Mouse (Mus musculus) intestine, postnatal 0 days (tissue): ENCODE results near the gene Phkg1. TPM values are rescaled to one million over a fixed set of nuclear protein-coding genes. Genes with fewer than 3 reads are reported as not detected.
"Not testable (repeated sequence)": the region's sequence is repeated elsewhere in the genome, so short reads cannot be mapped to it uniquely, and the experiment has no call there.

Source experiments
- ATAC-seq: fragments of 200-750 bp; cut with Nextera tagmentation; 2 replicates; pipeline ENCODE4 v1.8.0; 2017; ENCODE audit warnings: mild to moderate bottlenecking, moderate TSS enrichment, moderate library complexity
- H3K27ac ChIP-seq: fragments of 300-500 bp; sonication (generic); 2 replicates; pipeline ENCODE4 v1.5.1; 2014; ENCODE audit warnings: mild to moderate bottlenecking, low read depth, low read length, moderate library complexity
- H3K27me3 ChIP-seq: fragments of 300-500 bp; sonication (generic); replicated peaks from 2 replicates; pipeline ENCODE4 v1.6.1; 2014; ENCODE audit warnings: low read length, mixed read lengths; ENCODE audit not compliant: control insufficient read depth, insufficient read depth
- H3K36me3 ChIP-seq: fragments of 300-500 bp; sonication (generic); 2 replicates; pipeline ENCODE4 v1.6.1; 2014; ENCODE audit warnings: mild to moderate bottlenecking, moderate library complexity; ENCODE audit not compliant: control insufficient read depth, insufficient read depth
- H3K4me1 ChIP-seq: fragments of 300-500 bp; sonication (generic); replicated peaks from 2 replicates; pipeline ENCODE4 v1.6.1; 2014; ENCODE audit warnings: antibody characterized with exemption, low read length, mixed read lengths; ENCODE audit not compliant: control insufficient read depth, insufficient read depth
- H3K4me2 ChIP-seq: fragments of 300-500 bp; sonication (generic); replicated peaks from 2 replicates; pipeline ENCODE4 v1.6.1; 2014; ENCODE audit warnings: low read depth, mild to moderate bottlenecking, moderate library complexity
- H3K4me3 ChIP-seq: fragments of 300-500 bp; sonication (generic); 2 replicates; pipeline ENCODE4 v1.5.1; 2014; ENCODE audit warnings: low read depth, low read length
- H3K9ac ChIP-seq: fragments of 300-500 bp; sonication (generic); 2 replicates; pipeline ENCODE4 v1.6.1; 2014; ENCODE audit warnings: mild to moderate bottlenecking, low read depth, low read length
- H3K9me3 ChIP-seq: fragments of 300-500 bp; sonication (generic); 2 replicates; pipeline ENCODE4 v1.6.1; 2016; ENCODE audit warnings: mixed run types; ENCODE audit not compliant: control insufficient read depth
- CTCF ChIP-seq: sonication (generic); IDR thresholded peaks from 2 replicates; pipeline ENCODE4 v1.5.1; 2016; ENCODE audit warnings: low read depth, mild to moderate bottlenecking, control low read depth, antibody characterized with exemption, moderate library complexity
- WGBS: fragments of 180-500 bp; shearing (Covaris S2); extraction: QIAGEN DNeasy Blood & Tissue Kit; methylation state at CpG from one replicate; pipeline ENCODE4 v1.1.7; 2014; 5-methylcytosine and 5-hydroxymethylcytosine counted together
- polyA plus RNA-seq: library from polyadenylated mRNA; unstranded; fragments of >200 nt; fragmentation: Nextera tagmentation; extraction: Ambion mirVana; gene quantifications from 2 replicates; pipeline ENCODE4 v1.2.1, GENCODE M21; 2015

The Phkg1 gene
- not detected in 2 replicates for polyA plus RNA-seq

GRCm38 (mm10) chr5:129898449-129898848, at the start of gene Phkg1:
Phkg1 (minus strand) TSS chr5:129898549.
- Histone ChIP-seq H3K4me2 (no peak within 1 kb of the TSS), H3K9me3 (no peaks in the 10 kb centered on the region), H3K27ac (no peak within 1 kb of the TSS), H3K36me3 (no peaks in the 10 kb centered on the region), H3K9ac (no peak within 1 kb of the TSS), H3K27me3 (no peaks in the 10 kb centered on the region), H3K4me3 (no peak within 1 kb of the TSS), H3K4me1 (0 out of 2 replicates have a peak, but pooled peaks cover 3% of the 10 kb centered on the region)
- 95% methylated on average over 1 of the region's 1 CpGs for WGBS
- ATAC-seq = no peak
- no peak for TF ChIP-seq CTCF

- Histone ChIP-seq H3K36me3 (peaks cover 7% of the 10 kb centered on the region; the same call in 1 of the 2 replicates), H3K9me3 (no peaks in the 10 kb centered on the region), H3K4me1 (no peaks in the 10 kb centered on the region), H3K27me3 (no peaks in the 10 kb centered on the region), H3K4me3 (no peak overlapping the region), H3K4me2 (no peak overlapping the region), H3K9ac (no peak overlapping the region), H3K27ac (peak overlapping the region; percentile 29; the same call in 1 of the 2 replicates)
- TF ChIP-seq CTCF = no peak
- 49% methylated on average over 2 of the region's 2 CpGs for WGBS
- ATAC-seq = 0 out of 2 replicates have a peak, but pooled peaks have one; percentile 44
Observed at GRCm38 (mm10) chr5:129947528-129948033, 49.2 kb upstream of the Phkg1 start.

- 58% methylated on average over 1 of the region's 1 CpGs for WGBS
- H3K9ac ChIP-seq = no peak overlapping the region
- no peak for ATAC-seq
- H3K4me1 ChIP-seq = no peaks in the 10 kb centered on the region
- H3K36me3 ChIP-seq = 0 out of 2 replicates have a peak, but pooled peaks cover 7% of the 10 kb centered on the region
- no peaks in the 10 kb centered on the region for H3K9me3 ChIP-seq
- H3K27ac ChIP-seq = no peak overlapping the region
- no peak overlapping the region for H3K4me3 ChIP-seq
- H3K4me2 ChIP-seq = peak overlapping the region; percentile 27; the same call in 1 of the 2 replicates
- TF ChIP-seq CTCF = no peak
- H3K27me3 ChIP-seq = no peaks in the 10 kb centered on the region
Observed at GRCm38 (mm10) chr5:129943402-129943801, 45.1 kb upstream of the Phkg1 start.

- TF ChIP-seq CTCF = peak; percentile 36
- Histone ChIP-seq H3K27ac (peak overlapping the region; percentile 88), H3K4me3 (peak overlapping the region; percentile 88), H3K4me2 (peak overlapping the region; percentile 78), H3K9ac (peak overlapping the region; percentile 91)
- H3K9me3 ChIP-seq, H3K36me3 ChIP-seq, H3K4me1 ChIP-seq, H3K27me3 ChIP-seq: not testable (repeated sequence)
- WGBS = under 1% methylated on average over 45 of the region's 82 CpGs
- ATAC-seq = peak; percentile 10; the same call in 1 of the 2 replicates
Observed at GRCm38 (mm10) chr5:129942073-129942939, 44.0 kb upstream of the Phkg1 start.

GRCm38 (mm10) chr5:129941495-129942045, 43.2 kb upstream of the Phkg1 start, which contains the start of gene Vkorc1l1:
Vkorc1l1 (plus strand) TSS chr5:129941970.
- peak within 1 kb of the TSS; percentile 91 for H3K9ac ChIP-seq
- no peaks in the 10 kb centered on the region for H3K9me3 ChIP-seq
- peak within 1 kb of the TSS; percentile 88 for H3K4me3 ChIP-seq
- peak within 1 kb of the TSS; percentile 78 for H3K4me2 ChIP-seq
- no peaks in the 10 kb centered on the region for H3K4me1 ChIP-seq
- H3K27ac ChIP-seq = peak within 1 kb of the TSS; percentile 88
- H3K36me3 ChIP-seq = 0 out of 2 replicates have a peak, but pooled peaks cover 7% of the 10 kb centered on the region
- peak; percentile 97 for ATAC-seq
- WGBS = 1% methylated on average over 55 of the region's 59 CpGs
- no peak for TF ChIP-seq CTCF
- H3K27me3 ChIP-seq = no peaks in the 10 kb centered on the region
